In the genomic region with DNA sequence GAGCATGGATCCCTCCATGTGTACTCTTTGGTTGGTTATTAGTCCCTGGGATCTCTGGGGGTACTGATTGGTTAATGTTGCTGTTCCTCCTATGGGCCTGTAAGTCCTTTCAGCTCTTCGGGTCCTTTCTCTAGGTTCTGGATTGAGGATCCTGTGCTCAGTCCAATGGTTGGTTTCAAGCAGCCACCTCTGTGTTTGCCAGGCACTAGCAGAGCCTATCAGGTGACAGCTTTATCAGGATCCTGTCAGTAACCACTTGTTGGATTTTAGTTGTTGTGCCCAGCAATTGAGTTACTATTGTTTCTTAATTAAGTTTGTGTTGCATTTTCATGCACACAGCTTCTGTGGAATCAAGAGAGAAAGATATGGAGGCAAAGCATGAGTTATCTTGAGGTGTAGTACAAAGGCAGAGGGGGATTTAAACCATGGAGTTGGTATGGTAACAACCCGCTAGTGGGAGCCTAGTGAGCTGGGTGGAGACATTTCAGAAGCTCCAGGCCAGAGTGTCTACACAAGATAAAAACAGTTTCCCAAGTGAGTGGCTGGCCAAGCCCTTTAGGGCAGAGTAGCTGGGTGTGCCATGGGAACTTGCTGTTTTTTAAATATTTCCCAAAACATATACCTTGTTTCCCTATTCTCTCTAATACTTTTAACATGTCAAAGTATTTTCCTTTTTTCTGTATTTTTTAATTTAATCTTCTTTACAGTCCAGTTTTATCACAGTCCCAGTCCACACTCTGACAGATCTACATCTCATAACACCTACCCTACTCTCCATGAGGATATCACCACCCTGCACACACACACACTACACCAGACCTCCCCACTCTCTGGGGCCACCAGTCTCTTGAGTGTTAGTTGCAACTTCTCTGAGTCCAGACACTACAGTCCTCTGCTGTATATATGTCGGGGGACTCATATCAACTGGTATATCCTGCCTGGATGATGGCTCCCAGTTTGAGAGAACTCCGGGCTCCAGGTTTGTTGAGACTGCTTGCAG, we compare ENCODE assay signal across 25 mouse cellular contexts. TPM values are rescaled to one million over a fixed set of nuclear protein-coding genes. Genes with fewer than 3 reads are reported as not detected.
"Had no signal": no experiment of that assay in that cellular context is flagged by ENCODE, and none has a peak within 500 bp of the region (broad histone marks: within the 10 kb centered on the region; RNA-seq: fewer than 3 reads in every experiment).

No protein-coding gene starts in this region.

- H3K27me3 ChIP-seq: limb, embryonic 12.5 days; limb, embryonic 15.5 days; megakaryocyte, embryonic 14.5 days had no signal

- H3K27ac ChIP-seq: limb, embryonic 12.5 days; limb, embryonic 15.5 days; midbrain, embryonic 10.5 days had no signal

- H3K36me3 ChIP-seq: limb, embryonic 12.5 days; limb, embryonic 15.5 days; midbrain, embryonic 10.5 days had no signal

- H3K4me2 ChIP-seq: limb, embryonic 12.5 days; limb, embryonic 15.5 days; lung, embryonic 14.5 days had no signal

- DNase-seq: kidney, adult 18-20 months; kidney, adult 9 months; kidney, postnatal 14 days; kidney, postnatal 4 days; left cerebral cortex, postnatal 4 days; lung, embryonic 14.5 days; midbrain, embryonic 14.5 days; thymus, adult 18-20 months; thymus, postnatal 36 days had no signal

- ATAC-seq: intestine, embryonic 16.5 days; lung, postnatal 0 days had no signal

- H3K9ac ChIP-seq: limb, embryonic 12.5 days; limb, embryonic 15.5 days; lung, embryonic 14.5 days had no signal

- H3K4me1 ChIP-seq: limb, embryonic 12.5 days; limb, embryonic 15.5 days; megakaryocyte, embryonic 14.5 days; midbrain, embryonic 10.5 days had no signal

- H3K9me3 ChIP-seq: limb, embryonic 12.5 days; limb, embryonic 15.5 days; midbrain, embryonic 10.5 days had no signal

- H3K4me3 ChIP-seq: limb, embryonic 12.5 days; limb, embryonic 15.5 days; megakaryocyte, embryonic 14.5 days; midbrain, embryonic 10.5 days had no signal

RNA-seq across cellular contexts. Expression of gene Vmn2r78, which starts 25.1 kb away (rescaled TPM):
- total RNA-seq: left cerebral cortex, adult 8-10 months; left cerebral cortex, postnatal 14 days; left cerebral cortex, postnatal 4 days; midbrain, postnatal 0 days had no signal
- polyA plus RNA-seq: intestine, embryonic 16.5 days; kidney, embryonic 16.5 days; limb, embryonic 12.5 days; limb, embryonic 15.5 days; lung, embryonic 14.5 days; lung, postnatal 0 days; midbrain, embryonic 10.5 days; midbrain, embryonic 14.5 days; midbrain, postnatal 0 days; neural tube, embryonic 11.5 days; neural tube, embryonic 14.5 days; small intestine, adult 2 months; spleen, adult 2 months; stomach, embryonic 14.5 days; urinary bladder, adult 2 months had no signal
